Mouse (Mus musculus): ENCODE results near the gene Hmga1.
A peak's percentile ranks its signal among the peaks of the same experiment; 100 is the strongest.

Gene Hmga1

DNA sequence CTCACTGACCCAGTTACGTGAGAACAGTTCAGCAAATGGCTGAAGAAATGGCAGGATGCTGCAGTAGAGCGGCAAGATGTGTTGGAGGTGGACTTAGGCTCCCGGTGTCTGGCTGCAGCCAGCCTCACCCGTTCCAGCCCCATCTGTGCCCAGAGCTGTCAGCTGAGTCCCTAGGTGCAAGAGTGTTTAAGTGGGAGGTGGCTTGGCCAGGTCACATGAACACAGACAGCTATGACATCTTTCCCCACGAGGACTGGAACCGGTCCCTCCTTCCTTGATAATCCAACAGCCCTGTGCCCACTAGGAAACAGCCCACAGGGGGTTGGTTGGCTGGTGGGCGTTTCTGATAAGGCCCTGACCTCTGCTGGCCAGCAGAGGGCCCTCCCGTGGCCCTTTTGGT lies 28.3 kb upstream of the Hmga1 start:
- DNase-seq (ENCODE audit: low read depth in 1 of 2, low spot score in 2 of 2) = no peak

DNA sequence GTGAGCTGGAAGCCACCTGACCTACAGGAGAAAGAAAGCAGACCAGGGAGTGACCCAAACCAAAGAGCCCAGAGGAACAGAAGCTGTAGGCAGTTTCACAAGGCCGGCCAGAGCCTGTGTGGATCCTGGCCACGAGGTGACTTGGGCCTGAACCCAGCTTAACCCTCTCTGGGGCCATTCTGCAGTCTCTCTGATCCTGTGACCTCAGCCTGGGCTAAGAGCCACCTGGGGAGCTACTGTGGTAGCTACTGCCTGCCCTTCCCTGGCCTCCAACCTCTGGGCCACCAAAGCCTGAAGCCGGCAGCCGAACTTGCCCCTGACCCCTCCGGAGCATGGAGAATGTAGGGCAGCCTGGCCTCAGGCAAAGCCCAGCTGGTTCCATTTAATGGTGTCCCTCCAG lies 27.5 kb upstream of the Hmga1 start:
- no peak for DNase-seq (ENCODE audit: low read depth in 1 of 2, low spot score in 2 of 2)

DNA sequence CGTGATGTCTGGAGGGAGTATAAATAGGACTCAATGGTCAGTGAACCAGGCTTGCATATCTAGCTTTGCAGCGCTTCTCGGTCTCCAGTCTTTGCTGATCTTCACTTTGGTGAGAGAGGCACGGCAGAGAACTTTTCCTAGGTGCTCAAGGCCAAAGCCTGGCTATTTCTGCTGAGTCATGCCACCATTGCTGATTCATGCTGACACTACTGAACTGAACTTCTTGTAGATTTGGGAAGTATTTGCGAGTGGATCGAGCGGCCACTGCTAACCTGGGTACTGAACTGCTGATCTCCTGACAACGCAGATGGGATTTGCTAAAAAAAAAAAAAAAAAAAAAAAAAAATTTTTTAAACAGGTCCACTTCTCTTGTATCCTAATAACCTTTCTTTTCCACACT lies 24.2 kb upstream of the Hmga1 start:
- DNase-seq (ENCODE audit: low read depth in 1 of 2, low spot score in 2 of 2) = no peak

DNA sequence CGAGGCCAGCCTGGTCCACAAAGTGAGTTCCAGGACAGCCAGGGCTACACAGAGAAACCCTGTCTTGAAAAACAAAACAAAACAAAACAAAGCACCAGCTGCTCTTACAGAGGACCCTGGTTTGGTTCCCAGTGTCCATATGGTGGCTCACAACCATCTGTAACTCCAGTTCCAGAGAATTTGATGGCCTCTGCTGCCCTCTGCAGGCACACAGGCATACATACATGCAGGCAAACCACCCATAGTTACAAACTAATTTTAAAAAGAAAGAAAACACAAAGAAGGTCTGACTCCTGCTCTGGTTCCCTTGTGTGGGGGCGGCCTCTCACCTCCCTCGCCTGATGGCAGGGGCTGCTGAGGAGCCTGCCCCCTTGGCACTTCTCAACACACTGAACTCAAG lies 22.9 kb upstream of the Hmga1 start:
- no peak for DNase-seq (ENCODE audit: low read depth in 1 of 2, low spot score in 2 of 2)

DNA sequence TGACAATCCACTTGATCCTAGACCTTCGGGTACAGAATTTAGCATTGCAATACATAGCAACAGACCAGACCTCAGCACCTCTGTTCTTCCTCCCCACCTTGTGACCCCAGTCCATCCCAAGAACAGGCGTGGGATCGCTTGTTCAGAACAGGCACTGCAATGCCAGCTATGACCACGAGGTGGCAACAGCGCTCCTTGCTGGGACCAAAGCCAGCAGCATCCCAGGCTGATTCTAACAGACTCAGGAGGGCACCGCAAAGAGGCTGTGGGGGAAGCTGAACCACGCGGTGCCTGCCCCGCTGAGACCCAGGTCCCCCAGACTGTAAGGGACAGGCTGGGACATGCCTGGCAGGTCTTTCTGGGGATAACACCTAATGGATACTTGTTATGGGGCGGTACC lies 21.6 kb upstream of the Hmga1 start:
- DNase-seq (ENCODE audit: low read depth in 1 of 2, low spot score in 2 of 2) = peak; percentile 74 to 85

DNA sequence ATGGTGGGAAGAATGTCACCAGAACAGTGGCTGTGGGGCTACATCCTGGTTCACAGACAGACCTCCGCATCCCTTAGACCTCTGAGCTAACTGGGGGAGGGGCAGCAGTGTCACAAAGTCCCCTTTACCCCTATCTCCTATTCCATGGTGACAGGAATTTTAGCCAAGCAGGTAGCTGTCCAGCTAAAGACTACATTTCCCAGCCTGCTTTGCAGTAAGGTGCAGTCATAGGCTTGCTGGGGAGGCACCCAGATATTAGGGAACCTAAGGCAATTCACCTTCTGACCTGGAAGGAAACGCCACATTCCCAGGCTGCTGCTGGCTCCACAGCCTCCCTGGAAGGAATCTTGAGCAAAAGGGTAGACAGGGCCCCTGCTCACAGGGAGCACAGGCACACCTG lies 15.0 kb upstream of the Hmga1 start:
- DNase-seq (ENCODE audit: low read depth in 1 of 2, low spot score in 2 of 2) = no peak

DNA sequence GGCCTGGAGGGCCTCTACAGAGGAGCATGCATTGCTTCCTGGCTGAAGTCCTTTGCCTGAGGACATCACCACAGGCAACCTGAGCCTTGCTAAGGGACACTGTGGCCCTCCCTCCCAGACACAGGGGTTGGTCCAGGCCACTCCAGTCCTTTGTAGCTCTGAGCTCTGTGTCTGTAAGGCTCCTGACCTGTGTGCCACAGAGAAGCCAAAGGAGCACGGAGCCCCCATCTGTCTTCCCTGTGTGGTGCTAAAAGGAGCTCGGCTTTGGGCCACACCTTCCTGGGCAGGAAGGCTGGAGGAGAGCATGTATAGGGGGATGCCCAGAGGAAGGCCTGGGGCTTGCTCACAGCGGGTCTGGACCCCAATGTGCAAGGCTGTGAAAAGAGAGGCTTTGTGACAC lies 14.3 kb upstream of the Hmga1 start:
- DNase-seq (ENCODE audit: low read depth in 1 of 2, low spot score in 2 of 2) = no peak

DNA sequence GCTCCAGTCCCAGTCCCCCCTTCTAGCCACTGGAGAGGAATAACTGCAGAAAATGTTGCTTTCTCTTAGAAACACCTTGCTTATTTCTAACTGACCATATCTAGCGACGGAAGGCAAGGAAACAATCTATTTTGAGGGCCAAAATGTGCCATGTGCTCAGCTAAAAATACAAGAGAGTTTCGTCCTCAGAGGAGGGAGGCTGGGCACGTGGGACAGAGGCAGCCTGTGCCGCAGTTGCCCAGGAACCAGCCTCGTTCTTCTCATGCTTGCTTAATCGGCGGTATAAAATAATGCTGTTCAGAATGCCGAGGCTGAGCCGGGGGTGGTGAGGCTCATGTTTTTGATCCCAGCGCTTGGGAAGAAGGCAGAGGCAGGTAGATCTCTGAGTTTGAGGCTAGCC lies 11.7 kb upstream of the Hmga1 start:
- DNase-seq (ENCODE audit: low read depth in 1 of 2, low spot score in 2 of 2) = no peak

DNA sequence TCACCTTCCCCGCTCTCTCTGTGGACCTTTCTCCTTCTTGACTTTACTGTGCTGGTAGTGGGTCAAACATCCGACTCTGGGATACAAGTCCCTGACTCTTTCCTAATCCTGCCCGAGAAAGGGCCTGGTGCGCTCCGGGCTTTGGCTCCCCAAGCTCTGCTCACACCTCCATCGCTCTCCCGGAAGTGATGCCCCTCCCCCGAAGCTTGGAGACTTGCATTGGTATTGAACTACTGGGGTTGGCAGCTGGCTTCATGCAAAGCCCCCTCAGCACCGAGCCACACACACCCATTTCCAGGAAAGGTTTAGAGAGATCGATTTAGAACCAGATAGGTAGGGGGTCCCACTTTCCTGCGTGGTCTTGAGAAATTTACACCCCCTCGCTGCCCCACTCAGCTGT lies 10.3 kb upstream of the Hmga1 start:
- no peak for DNase-seq (ENCODE audit: low read depth in 1 of 2, low spot score in 2 of 2)

DNA sequence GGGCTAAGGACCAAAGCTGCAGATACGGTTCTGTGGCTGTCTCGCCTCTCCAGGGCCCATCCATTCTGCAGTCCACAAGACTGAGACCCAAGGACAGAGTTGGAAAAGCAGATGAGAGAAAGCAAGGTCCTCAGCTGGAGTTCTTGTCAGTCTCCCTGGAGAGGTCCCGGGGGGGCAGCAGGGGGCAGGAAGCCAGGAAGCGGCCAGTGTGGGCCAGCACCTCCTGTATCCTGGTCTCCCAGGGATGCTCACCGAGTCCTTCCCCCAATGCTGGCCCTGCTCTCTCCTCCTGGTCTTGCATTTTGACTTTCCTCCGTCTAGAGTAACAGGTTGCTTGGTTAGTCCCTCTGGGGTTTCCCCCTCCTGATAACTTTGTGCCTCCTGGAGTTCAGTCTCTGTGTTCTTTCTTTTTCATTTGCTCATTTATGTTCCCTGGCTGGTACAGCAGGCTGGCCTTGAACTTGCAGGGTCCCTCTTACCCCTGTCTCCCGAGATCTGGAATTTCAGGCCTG lies 9.7 kb upstream of the Hmga1 start:
- DNase-seq (ENCODE audit: low read depth in 1 of 2, low spot score in 2 of 2) = no peak

DNA sequence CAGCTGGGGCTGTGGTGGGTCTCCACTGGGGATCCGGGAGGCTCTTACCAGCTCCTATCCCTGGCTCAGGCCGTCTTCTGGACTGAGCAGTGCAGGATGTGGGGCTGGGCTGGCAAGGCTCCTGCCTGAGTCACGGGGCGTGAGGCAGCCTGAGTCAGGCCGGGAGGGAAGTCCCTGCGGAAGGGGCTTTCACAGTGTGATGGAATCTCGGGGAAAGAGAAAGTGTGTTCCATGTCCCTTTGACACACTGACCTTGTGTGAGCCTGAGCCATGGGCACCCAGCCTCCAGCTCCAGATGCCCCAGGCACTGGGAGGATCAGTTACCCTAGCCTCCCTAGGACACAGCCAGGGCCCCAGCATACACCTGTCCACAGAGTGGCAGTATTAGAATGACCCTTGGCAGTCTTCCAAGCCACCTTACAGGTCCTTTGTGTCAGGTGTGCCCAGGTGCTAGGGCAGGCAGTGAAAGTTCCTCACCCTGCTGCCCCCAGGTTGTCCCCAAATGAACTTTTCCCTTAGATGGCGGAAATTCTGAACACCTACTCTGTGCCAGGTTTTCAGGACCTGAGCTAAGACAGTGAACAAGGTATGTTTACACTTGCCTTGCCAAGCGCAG lies 8.9 kb upstream of the Hmga1 start:
- peak in 1 of 2 experiments; percentile 59 for DNase-seq (ENCODE audit: low read depth in 1 of 2, low spot score in 2 of 2)

DNA sequence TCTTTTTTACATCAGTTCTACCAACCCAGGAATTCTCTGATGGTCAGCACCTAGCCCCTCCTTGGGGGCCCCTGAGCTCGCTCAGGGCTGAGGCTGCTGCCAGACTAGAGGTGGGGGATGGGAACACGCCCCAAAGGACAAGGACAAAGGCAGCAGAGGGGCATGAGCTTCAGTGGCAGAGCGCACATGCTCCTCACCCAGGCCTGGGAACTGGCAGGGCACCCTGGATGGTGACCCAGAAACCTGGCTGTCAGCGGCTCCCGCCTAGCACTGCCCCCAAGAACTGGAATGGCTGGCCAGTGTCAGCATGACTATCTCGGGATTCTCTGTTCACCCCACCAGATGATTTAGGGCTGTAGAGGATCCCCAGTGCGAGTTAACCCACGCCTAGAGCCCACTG lies 7.1 kb upstream of the Hmga1 start:
- no peak for DNase-seq (ENCODE audit: low read depth in 1 of 2, low spot score in 2 of 2)

DNA sequence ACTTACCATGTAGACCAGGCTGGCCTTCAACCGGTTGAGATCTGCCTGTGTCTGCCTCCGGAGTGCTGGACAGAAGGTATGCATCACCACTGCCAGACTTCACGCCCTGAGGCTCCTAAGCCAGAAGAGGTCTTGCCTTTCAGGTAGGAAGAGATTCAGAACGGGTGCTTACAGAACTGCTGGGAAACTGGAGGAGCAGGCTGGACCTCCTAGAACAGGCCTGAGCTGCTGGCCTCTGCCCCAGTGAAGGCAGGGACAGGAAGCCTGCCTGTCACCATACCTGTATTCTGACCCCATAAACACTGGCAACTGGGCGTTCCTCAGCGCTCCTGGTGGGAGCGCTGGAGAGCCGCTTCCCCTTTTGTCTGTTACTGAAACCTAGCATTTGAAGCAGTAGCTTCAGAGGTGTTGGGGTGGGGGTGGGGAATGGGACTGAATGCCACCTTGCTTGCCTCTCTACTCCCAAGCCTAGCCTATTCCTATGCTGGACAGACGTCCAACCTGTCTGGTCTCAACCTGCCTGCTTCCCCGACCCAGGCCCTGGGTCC lies 4.8 kb upstream of the Hmga1 start:
- DNase-seq (ENCODE audit: low read depth in 1 of 2, low spot score in 2 of 2) = no peak

DNA sequence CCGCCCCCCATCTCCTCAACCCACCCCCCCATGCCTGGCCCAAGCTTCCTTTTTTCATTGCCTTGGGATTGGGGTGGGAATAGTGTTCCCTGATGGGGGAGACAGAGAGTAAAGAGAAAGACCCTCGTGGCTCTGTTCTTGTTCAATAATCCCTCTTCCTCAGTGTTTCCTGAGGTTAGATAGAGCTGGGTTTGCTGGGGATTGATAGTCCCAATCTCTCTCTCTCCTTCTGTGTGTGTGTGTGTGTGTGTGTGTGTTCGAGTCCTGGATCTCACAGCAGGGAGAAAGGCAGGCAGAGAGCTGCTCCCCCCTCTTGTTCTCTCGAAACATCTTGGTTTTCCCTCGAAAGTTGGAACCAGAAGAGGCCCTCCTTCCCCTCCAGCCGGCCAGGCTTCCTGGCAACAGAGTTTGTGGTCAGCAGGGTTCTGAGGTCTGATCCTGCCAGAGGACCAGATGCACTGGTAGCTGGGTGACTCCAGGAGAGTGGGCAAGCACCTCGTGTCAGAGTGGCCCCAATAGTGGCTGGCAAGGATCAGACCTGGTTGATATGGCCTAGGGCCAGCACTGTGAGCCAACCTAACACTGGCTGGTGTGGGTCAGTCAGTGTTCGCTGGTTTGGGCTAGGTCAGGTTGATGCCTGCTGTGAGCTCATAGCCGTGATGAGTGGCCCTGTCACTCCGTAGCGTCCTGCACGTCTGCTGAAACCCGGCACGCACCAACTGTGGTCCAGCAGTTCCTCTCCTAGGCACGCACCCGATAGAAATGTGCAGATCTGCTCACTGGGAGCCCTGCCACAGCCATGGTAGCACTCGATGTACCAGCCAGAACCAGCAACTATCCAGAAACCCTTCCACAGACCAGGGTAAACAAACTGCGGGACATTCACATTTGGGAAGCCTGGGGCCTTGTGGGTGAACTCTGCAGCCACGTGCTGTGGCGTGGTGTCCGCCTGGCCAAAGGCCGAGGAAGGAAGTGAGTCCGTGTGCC lies 3.8 kb upstream of the Hmga1 start:
- no peak for DNase-seq (ENCODE audit: low read depth in 1 of 2, low spot score in 2 of 2)

DNA sequence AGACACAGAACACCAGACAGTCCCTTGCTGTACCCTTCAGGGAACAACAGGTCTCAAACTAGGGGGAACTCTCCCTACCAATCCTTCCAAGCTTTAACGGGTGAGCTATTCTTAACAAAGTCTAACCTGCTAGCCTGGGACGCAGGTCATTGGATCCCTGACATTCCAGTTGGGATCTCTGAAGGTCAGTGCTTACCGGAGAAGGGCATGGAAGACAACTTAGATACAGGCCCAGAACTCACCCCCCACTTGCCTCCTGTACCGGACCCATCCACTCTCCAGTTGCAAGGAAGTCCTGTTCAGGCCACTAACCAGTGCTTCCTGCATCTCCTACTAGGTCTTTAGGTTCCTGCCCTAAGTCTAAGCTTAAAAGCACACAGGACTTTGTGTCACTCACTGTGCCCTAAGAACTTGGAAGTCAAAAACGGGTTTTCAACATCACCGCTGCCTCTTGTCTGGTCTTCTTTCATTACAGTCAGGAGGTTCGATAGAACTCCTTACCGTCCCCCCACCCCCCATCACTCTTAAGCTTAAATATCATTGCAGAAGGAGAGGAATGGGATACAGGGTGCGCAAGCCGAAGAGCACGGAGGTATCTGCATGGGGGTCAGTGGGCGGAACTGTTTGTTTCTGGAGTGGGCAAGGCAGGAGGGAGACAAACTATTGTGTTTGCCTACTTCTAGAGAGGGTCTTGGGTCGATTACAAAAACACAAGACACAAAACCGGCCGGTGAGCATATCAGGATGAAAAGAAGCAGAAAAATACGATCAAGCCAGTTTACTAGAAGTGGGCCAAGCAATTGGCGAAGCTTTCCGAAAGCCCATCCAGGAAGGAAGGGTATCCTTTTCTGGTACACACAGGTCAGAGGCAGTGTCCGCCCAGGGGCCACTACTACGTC lies 2.0 kb upstream of the Hmga1 start:
- DNase-seq (ENCODE audit: low read depth in 1 of 2, low spot score in 2 of 2) = no peak

DNA sequence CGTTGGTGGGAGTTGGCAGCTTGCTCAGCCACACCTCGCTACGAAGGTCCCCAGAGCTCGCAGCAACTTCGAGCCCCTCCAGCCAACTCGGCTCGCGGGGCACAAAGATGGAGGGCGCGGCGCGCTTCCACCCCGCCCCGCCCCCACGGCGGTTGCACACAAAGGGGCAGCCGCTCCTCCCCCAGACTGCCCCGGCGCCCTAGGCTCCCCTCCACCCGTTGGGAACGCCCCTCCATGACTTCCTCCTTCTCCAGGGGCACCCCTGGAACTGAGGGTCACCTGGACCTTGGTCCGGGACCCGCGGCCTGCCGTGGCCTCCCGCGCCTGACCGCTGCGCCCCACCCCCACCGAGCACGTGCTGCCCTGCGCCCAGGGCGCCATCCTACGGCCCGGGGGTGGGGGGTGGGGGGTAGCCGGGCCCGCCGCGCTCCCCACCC lies 1.2 kb upstream of the Hmga1 start:
- peak; percentile 62 to 75 for DNase-seq (ENCODE audit: low read depth in 1 of 2, low spot score in 2 of 2)

DNA sequence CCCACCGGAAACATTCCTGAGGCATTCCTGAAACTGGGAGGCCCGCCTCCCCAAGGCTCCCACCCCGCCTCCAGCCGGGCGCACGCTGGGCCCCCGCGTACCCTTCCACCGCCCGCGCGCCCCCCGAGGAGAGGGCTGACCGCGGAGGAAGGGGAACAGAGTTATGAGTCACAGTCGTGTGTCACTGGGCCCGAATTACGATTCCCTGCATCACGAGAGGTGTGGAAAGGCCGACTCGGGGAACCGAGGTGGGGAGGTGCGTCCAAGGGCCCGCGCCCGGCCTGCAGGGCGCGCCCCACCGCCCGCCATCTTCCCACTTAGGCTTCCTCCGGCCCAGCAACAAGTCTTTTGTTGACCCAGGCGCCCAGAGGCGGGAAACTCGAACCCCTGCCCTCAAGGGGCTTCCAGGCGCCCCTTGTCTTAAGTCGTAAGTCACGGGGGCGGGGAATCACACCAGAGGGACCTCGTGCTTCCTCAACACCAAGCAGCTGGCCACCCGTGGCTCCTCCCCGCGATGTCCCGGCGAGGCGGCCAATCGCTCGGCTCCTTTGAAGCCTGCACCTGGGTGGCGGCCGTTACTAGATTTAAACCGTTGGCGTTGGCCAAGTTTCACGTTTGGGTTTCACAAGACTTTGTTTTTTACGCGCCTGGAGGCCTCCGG lies 655 bp upstream of the Hmga1 start:
- peak; percentile 88 to 89 for DNase-seq (ENCODE audit: low read depth in 1 of 2, low spot score in 2 of 2)

DNA sequence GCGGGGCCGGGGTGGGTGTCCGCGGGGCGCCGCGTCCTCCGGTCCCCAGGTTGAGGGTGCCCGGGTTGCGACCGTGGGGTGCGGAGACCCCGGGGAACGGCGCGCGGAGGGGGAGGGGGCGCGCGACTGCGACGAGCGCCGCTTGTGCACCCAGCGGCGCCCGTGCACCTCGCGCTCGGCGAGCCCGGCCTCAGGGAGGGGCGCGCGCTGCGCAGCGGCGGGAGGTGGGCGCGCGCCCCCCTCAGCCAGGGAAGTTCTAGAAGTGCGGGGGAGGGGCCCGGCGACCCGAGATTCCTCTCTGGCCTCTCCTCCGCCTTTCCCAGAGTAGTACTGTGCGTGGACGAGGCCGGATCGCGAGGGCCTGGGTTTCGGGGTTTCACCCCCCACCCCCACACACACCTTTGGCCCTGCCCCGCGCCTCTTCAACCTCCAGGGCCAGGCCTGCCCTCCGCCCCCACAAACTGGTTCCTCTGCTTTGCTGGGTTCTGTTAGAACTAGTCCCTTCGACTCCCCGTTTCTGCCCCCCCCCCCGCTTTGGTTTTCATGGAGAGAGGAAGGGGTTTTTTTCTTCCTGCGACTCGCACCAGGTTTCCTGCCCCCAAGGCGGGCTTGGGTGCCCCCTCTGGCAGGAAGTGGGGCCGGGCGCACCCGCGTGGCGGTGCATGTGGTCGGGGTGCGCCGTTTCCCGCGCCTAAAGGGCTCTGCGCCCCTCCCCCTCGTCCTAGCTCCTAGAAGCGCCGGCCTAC lies 1.1 kb downstream of the Hmga1 start:
- DNase-seq (ENCODE audit: low read depth in 1 of 2, low spot score in 2 of 2) = no peak

DNA sequence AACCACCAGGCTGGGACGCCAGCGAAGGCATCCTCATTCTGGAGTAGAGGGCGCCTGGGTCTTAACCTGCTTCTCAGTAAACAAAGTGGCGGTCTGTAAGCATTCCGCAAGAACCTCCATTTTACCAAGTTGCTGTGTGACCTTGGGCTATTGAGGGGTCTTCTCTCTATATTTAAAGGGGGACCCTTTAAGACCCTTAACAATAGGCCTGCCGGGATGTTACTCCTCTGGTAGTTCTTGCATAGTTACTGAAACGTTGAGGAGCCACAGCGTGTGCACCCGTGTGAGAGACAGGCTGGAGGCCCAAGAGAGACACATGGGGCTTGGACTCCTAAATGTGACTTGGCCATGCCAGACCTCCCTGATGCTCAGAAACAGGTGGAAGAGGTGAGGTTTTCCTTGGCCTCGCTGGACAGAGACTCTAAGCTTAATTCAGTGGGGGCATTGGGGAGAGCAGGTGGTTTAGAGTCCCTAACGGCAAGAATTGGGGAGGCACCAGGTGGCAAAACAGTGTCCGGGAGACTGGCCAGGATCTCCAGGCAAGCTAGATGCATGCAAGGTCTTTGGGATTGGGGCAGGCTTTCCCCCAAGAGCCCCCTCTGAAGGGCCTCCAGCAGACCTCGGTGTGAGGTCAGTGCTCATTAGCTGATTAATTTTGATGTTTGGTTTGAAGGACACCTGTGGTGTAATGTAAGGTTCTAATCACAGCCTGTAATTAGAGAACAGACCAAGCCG lies 1.8 kb downstream of the Hmga1 start:
- DNase-seq (ENCODE audit: low read depth in 1 of 2, low spot score in 2 of 2) = no peak

Measured in monocyte, adult 2 months (primary cell).